Mouse (Mus musculus) common myeloid progenitor, adult 5-6 weeks (primary cell): ENCODE results near the gene Eif3l. TPM values are rescaled to one million over a fixed set of nuclear protein-coding genes. Genes with fewer than 3 reads are reported as not detected.
A peak's percentile ranks its signal among the peaks of the same experiment; 100 is the strongest.

Experiments
- ATAC-seq: replicated peaks from 2 replicates; pipeline ENCODE4 v1.8.0; 2016; ENCODE audit warnings: low read depth, mild to moderate bottlenecking, moderate TSS enrichment, inconsistent platforms; ENCODE audit not compliant: poor library complexity, severe bottlenecking
- total RNA-seq: library from RNA; stranded (forward); fragments of 200-1000, 187-1606 nt; gene quantifications from 2 replicates; pipeline ENCODE4 v1.2.3, GENCODE M21; 2017

Eif3l gene
- total RNA-seq, 1 experiment from 2014 or later: 227 TPM

DNA sequence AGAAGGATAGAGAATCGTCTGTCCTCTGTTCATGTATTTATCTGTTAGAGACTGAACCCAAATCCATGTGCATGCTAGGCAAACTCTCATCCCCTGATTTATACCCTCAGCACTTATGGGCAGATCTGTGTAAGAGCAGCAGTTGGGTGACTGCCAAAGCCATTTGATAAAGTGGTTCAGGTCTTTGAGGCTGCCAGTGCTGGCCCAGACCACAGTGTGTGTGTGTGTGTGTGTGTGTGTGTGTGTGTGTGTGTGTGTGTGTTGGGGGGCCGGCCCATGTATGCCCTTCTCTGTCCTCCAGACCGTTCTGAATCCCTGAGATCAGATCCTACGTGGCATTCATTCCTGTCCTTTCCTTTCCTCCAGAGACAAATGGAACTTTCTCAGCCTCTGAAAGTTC lies 36.8 kb downstream of the Eif3l start:
- ATAC-seq: no peak

DNA sequence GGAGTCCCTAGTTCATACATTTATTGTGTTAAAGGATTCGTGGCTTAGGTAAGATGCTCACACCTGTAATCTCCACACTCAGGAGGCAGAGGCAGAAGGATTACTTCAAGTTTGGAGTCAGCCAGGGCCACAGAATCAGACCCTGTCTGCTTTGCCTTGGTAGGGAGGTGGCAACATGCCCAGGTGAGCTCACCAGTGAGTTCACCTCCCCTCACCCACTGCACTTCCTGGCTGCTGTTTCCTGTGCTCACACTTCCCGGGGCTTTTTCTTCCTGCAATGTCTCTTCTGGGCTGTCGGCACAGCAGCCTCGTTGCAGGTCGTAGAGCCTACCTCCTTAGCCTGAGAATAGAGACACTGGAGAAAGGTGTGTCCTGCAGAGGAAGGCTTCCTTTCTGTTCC lies 40.3 kb downstream of the Eif3l start:
- ATAC-seq: no peak

GRCm38 (mm10) chr15:79119491-79119890 lies 44.5 kb downstream of the Eif3l start:
- no peak for ATAC-seq

GRCm38 (mm10) chr15:79122119-79122518 lies 47.1 kb downstream of the Eif3l start:
- ATAC-seq: no peak

- ATAC-seq: no peak
These were observed 47.6 kb downstream of the Eif3l start for GRCm38 (mm10) chr15:79122546-79122945.

- no peak for ATAC-seq
These were observed 48.8 kb downstream of the Eif3l start for GRCm38 (mm10) chr15:79123751-79124150.

- no peak for ATAC-seq
These were observed 49.4 kb downstream of the Eif3l start for GRCm38 (mm10) chr15:79124331-79124875.

DNA sequence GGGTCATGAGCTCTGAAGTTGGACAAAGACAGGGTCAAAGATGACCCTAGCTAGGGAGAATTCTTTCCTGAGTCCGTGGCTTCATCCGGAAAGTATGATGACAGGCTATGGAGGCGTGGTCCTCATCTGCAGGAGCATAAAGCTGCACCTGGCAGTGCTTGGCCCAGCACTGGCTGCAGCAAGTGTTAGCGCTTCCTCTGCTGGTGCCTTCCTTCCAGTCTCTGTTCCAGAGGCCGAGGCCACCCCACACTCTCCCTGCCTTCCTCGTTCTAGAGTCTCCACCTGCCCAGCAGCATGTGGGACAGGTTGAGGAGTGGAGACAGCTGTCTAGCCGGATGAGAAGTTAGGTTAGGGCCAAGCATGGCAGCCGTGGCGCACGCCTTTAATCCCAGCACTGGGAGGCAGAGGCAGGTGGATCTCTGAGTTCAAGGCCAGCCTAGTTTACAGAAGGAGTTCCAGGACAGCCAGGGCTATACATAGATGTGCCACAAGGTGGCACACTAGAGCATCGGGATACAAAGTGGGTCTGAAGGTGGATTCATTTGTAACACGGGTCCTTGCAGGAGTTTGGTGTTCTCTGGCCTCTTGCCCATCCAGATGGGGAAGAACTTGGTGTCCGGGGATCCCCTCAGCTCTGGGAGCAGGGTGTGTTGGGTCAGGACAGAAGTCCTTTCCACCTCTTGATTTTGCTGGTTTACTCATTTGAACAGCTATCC lies 51.4 kb downstream of the Eif3l start:
- ATAC-seq: peak; percentile 61; the same call in 1 of the 2 replicates

GRCm38 (mm10) chr15:79127101-79127500 lies 52.1 kb downstream of the Eif3l start:
- no peak for ATAC-seq

DNA sequence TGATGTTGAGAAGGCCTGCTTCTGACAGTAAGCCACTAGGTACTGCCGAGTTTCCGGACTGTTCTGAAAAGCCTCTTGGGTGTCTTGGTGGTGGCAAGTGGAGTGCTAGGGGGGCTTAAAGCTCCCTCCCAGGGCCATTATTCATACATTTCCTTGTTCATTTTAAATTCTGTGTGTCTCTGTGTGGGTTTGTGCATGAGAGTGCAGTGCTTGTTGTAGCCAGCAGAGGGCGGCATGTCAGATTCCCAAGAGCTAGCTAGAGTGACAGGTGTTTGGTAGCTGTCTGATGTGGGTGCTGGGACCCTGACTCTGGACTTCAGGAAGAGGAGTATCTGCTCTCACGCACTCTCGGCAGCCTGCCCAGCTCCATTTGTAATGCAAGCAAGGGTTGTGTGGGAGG lies 53.2 kb downstream of the Eif3l start:
- ATAC-seq: no peak

DNA sequence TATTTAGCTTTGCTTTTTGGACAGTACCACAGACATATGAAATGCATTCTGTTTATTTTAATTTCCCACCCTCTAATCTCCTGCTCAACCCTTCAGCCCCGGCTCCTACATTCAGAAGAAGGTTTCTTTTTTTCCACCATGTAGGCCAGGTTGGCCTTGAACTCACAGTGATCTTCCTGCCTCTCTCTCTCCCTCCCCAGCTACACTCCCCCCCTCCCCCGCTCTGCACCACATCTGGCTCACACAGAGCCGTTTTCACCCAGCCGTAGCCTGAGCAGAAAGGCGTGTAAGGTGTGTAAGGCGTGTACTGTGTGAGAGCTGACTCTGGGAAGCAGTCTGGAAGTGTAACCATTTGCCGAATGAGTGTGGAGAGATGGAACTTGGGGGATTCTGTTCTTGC lies 54.3 kb downstream of the Eif3l start:
- no peak for ATAC-seq

GRCm38 (mm10) chr15:79130782-79131181 lies 55.8 kb downstream of the Eif3l start:
- ATAC-seq: no peak

GRCm38 (mm10) chr15:79131442-79131841 lies 56.5 kb downstream of the Eif3l start:
- ATAC-seq: no peak

DNA sequence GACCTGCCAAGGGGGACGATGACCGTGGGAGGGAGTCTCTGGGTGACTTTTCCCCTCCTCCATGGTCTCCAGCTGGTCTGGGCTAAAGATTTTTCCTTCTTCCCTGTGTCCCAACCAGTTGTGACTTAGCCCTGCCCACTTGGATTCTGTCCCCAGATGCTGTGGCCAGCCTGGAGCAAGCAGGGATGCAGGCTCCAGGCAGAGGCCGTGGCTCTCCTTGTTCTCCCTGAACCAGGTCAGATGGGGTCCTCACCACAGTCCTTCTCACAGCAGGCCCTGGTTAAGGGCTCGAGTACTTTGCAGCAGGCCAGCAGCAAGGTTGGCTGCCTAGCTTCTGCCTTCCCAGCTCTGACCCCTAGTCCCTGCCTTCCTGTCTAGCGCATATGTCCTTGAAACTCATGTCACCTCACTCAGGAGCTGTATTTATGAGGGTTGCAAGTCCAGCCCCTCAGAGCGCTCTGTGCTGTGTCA lies 58.2 kb downstream of the Eif3l start:
- no peak for ATAC-seq

DNA sequence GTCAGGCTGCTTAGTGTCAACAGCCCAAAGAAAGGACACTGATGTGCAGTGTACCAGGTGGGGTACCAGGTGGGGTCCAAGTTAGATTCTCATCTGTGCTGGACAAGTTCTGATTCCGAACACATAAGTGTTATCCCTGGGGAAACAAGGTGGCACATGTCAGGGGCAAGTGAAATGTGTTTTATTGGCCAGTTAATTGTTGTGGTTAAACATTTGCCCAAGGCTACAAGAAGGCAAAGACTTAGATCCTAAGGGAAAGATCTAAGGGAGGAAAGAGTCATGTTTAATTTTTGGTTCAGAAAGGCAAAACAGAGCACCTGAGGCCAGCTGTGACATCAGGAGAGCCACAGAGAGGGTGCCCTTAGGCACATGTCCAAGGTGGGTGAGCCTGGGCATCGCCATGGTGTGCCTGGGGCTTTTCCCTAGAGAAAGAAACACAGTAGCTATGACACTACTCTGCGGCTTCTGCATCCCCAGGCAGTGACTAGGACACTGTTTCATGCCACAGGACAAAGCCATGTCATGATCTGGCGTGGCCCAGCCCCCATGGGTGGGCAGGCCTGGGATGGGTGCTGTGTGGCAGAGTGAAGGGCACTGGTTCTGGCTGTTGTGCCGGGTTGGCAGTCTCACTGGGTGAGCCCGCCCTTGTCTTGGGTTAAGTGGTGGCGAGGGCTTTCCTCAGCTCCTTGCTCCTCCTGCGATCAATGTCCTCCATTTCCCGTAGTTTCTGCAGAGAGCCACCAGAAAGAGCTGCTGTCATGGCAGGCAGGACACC lies 59.7 kb downstream of the Eif3l start:
- no peak for ATAC-seq

DNA sequence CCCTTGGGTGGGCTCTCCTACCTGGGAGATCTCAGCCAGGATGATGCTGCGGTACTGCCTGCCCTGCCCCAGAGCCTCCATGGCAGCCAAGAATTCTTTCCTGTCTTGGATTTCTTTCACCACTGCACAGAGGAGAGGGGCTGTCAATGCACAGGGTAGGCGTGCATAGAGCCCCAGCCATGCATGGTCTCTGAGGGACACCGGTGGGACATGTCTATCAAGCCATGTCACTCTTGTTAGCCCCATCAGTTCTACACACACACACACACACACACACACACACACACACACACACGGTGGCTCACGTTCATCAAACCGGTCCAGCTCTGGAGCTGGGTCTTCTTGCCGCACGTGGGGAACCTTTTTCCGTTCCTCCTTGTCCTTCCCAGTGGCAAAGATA lies 60.4 kb downstream of the Eif3l start:
- ATAC-seq: no peak

DNA sequence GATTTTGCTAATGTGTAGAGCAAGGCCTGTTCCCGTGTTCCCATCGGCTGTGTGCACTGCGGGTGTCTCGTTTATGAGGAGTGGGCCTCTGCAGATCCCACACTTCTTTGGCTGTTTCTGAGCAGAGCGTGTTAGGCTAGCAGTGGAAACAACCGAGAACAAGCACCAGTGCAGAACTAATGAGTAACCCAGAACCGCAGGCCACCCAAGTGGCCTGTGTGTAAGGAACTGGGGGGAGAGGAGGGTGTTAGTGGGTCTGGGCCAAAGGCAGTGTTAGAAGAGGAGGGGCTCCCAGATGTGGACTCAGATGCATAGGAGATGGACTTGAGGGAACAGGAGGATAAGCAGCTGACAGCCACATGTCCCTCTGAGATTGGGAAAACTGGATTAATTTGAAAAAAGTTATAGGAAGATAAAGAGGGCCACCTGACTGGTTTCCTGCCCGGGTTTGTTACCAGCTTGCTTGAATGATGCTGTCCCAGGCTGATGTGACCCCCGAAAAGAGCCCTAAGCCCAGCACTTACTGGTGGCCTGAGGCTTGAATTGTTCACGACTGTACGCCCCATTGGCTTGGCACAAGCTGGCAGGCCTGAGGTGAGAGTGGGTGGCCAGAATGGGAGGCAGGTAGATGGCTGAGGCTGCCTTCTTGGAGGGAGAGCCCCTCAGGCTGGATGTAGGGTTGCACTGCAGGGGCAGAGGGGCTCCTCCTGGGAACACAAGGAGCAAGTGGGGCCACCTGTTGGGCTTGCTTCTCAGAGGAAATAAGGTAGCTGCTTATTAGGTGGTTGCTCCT lies 61.0 kb downstream of the Eif3l start:
- ATAC-seq: no peak

- no peak for ATAC-seq
These were observed 64.7 kb downstream of the Eif3l start for GRCm38 (mm10) chr15:79139640-79140039.

DNA sequence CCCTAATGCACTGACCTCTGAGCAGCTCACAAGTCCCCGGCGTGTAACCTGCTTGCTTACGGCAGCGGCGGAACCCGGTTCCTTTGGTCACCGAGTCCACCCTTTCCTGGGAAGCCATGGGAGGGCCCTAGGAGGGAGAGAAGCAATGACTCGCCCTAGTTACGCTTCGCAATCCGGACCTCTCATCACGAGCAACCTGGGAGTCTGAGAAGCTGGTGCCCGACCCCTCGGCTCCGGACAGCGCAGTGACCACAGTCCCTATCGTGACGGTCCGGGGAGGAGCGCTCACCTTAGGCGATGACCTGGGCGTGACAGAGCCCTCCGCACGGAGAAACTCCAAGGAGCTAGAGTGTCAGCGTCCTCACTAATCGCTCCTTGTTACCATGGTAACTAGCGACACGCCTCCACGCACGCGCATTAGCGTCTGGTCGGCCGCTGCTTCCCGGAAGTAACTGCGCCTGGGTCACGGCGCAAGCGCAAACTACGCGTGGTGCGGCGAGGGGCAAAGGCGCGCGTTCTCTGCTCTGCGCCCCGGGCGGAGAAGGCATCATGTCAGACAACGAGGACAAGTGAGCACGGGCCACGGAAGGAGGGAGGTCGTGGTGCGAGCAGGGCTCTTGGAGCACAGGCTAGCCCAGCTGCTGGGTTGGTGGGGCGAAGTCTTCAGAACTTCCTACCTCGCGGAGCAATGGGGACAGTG lies 66.0 kb downstream of the Eif3l start, which contains the start of the genes Polr2f and 1700088E04Rik:
Polr2f (plus strand) TSS at position 144 of the 700 bp plus-strand sequence.
1700088E04Rik (minus strand) TSS at position 388 of the 700 bp plus-strand sequence.
- peak; percentile 94 for ATAC-seq

- 0 out of 2 replicates have a peak, but pooled peaks have one; percentile 9 for ATAC-seq
These were observed 66.6 kb downstream of the Eif3l start for GRCm38 (mm10) chr15:79141566-79141917.
